Mouse (Mus musculus): ENCODE measurements around the gene Lamtor2.

The Lamtor2 gene

DNA sequence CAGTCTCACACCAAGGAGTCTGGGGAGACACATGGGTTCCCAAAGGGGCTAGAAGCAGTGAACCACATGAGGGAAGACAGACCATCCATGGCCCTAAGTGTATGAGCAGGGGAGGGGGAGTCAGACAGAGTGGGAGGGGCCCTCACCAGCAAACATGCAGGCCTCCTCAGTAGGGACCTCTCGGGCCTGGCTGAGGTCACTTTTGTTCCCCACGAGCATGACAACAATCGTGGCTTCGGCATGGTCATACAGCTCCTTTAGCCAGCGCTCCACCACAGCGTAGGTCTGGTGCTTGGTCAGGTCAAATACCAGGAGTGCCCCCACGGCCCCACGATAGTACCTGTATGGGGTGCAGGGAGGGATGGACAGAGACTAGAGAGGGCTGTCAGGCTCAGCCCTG lies 9.7 kb downstream of the Lamtor2 start:
- in situ Hi-C loops (cut with MboI, MseI), result no loop called here

DNA sequence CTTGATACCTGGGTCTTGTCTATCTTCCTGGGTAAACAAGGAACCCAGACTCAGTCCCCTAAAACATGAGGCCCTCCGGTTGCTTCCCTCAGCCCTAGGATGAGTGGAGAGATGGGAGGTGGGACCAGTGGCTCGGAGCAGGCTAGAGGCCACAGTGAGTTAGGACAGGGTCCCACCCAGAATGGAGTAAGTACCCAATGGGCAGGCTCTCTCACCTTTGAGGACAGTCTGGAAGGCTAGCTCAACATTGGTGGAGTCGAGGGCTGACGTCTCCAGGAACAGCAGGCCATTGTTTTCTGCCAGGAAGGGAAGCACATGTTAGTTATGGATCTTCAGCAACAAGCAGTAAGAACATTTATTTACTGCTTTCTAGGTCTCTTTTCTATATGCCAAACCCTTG lies 10.4 kb downstream of the Lamtor2 start:
- in situ Hi-C loops (cut with MboI, MseI), result no loop called here

DNA sequence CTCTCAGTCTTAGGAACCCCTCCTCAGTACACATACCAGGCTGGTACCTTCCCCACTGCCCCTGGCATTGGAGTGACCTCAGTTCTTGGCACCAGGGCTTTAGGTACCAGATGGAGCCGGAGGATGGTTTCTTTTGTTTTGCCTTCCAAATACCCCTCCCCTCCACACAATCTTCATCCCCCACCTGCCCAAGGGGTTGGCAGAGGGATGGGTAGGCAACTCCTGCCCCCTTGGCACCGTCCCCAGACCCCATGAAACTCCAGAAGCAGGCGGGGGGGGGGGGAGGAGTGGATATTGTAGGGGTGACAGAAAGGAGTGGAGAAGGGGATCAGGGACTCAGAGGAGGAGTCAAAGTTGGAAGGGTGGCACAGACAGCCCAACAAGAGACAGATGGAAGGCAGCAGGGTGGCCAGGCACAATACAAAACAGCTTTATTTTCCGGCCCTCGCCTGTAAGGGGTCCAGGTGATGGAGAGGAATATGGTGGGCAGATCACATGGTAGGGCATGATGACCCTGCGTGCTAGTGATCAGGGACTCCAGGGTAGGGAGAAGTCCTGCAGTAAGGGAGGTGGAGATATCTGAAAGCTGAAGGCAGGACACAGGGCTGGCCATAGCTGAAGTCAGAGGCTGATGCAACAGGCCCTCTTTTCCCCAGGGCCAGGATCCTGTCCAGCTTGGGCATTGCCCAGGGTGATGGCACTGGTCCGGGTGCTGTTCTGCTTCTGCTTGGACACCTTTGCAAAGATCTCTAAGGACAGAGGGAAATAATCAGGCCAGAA lies 11.1 kb downstream of the Lamtor2 start:
- in situ Hi-C loops (cut with MboI, MseI), result no loop called here

DNA sequence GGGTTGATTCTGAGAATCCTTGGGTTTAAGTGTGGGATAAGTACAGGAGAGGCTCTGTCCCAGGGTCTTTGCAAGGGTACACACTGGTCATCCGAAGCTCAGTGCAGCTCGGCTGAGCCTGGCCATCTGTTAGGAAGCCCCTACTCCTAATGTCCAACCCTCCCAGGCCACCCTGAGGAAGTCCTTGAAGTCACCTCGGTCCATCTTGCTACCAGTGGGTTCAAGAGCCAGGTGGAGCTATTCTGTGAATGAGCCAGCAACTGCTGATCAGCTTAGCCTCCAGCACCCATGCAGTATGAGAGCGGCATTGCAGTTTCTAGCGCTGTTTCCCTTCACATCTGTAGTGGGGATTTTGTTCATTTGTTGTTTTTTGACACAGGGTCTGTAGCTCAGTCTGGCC lies 12.8 kb downstream of the Lamtor2 start:
- in situ Hi-C loops (cut with MboI, MseI), result no loop called here

DNA sequence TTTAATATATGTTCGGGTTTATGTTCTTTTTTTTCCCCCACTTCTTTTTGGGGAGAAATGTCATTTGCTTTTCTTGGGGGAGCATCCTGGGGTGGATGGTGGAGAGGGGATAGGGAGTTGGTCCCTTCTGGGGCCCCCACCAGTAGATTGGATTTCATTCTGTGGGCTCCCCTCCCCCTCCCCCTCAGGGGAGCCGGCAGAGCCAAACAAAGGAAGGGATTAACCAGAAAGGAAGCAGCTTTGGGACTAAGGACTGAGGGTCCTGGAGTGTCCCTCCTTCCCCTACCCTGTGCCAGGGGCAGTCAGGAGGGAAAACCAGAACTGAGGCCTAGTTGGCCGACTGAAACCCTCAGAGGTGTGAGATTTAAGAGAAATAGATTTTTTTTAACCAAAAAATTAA lies 13.5 kb downstream of the Lamtor2 start:
- in situ Hi-C loops (cut with MboI, MseI), result no loop called here

DNA sequence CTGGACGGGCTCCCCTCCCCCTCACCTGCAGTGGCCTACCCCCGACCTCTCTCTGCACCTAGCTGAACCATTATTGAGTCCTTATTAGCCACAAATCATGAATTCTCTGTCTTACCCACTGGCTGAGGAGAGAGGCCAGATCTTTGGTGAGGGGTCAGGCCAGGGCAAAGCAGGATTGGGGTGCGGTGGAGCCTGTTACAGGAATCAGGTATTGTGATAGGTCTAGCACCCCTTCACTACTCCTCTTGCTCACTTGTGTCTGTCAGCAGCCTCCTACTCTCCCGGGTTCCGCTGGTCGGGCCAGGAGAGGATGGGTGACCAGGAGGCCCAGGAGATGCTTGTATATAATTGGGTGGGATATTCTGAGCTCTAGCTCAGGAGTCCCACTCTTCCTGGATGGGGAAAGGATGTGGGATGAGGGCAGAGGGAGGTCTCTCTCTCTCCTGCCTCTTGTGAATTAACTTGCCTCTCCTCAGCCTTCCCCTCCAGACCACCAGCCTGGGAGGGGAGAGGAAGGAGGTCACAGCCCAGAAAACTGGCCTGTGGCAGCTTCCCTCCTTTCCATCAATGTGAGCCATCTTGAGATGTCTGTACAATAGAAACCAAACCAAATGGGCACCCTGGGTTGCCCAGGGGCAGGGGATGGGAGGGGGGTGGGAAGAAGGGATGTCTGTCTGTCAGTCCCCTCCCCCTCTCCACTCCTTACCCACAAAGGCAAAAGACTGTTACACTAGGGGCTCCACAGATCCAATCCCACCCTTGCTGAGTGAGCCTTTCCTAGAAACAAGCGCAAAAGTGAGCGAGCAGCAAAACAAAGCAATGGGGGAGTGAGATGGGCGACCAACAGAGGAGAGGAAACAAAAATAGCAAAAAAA lies 14.4 kb downstream of the Lamtor2 start:
- in situ Hi-C loops (cut with MboI, MseI), result no loop called here

DNA sequence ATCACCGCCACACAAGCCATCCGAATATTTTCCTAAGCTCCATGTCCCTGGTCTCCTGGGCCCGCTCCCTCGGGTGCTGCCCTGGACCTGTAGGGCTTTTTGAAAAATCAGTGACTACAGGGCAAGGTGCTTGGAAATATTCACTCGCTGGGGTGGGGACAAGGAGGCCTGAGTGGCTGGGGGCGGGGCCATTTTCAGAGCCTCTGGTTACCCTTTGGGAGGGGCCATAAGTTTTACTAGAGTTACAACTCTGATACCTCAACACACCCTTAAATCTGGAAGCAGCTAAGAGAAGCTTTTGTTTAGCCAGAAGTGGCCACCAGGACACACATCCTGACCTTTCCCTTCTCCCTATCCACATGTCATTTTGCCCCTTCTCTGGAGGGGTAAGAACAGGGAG lies 15.7 kb downstream of the Lamtor2 start:
- in situ Hi-C loops (cut with MboI, MseI), result no loop called here

DNA sequence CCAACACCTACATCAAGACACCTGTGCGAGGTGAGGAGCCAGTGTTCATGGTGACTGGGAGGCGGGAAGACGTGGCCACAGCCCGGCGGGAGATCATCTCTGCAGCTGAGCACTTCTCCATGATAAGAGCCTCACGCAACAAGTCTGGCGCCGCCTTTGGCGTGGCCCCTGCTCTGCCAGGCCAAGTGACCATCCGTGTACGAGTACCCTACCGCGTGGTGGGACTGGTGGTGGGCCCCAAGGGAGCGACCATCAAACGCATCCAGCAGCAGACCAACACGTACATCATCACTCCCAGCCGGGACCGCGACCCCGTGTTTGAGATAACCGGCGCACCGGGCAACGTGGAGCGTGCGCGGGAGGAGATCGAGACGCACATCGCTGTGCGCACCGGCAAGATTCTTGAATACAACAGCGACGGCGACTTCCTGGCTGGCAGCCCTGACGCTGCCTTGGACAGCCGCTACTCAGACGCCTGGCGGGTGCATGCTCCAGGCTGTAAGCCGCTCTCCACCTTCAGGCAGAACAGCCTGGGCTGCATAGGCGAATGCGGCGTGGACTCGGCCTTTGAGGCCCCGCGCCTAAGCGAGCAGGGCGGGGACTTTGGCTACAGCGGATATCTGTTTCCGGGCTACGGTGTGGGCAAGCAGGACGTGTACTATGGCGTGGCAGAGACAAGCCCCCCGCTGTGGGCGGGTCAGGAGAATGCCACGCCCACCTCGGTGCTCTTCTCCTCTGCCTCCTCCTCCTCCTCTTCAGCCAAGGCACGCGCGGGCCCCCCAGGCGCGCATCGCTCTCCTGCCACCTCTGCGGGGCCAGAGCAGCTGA lies 16.6 kb downstream of the Lamtor2 start:
- in situ Hi-C loops (cut with MboI, MseI), result no loop called here

DNA sequence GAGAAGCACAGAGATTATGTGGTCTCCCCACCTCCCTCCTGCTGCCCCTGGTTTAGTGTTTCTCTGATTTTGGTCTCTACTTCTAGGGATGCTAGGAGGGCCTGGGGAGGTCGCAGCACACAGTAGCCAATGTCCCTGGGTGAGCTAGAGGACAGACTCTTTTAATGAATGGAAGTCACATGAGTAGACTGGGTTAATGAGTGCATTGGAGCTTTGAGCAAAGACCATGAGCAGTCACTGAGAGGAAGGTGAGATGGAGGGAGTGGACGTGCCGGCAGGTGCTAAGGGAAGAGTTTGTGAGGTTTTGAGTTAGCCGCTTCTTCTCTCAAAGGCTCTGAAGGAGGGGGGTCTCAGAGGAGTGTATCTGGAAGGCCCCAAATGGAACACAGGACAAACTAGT lies 17.3 kb downstream of the Lamtor2 start:
- in situ Hi-C loops (cut with MboI, MseI), result no loop called here

DNA sequence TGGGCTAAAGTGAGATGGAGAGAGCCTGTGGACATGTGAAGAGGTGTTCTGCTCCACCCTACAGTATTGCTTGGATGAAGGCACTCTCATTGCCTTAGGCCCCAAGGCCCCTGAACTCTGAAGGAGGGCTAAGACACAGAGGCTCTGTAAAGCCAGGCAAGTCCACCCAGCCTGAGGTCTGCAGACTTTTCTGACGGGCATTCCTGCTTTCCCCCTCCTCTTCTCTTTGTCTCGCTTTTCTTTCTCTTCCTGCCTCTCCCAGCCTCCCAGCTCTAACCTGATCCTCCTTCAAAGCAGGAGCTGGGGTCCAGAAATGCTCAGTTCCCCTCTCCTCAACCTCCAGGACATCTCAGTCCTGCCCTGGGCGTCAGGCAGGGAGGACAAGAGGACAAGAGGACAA lies 17.9 kb downstream of the Lamtor2 start:
- in situ Hi-C loops (cut with MboI, MseI), result no loop called here

DNA sequence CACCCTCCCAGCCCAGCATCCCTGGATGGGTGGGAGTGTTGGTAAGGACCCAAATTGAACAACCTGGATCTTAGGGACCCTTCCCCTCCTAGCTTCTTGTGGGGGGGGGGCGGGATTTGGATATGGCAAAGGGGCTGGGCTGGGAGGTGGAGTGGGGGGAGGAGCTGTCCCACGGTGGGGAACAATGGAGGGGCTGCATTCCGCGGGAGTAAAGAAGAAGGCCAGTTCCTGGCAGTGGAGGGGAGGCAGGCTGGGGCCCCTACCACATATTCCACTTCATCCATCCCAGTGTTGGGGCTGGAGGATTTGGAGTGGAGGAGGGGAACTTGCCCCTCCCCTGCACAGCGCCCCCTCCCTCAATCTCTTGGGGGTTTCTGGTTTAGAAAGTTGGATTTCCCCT lies 19.2 kb downstream of the Lamtor2 start:
- in situ Hi-C loops (cut with MboI, MseI), result no loop called here

DNA sequence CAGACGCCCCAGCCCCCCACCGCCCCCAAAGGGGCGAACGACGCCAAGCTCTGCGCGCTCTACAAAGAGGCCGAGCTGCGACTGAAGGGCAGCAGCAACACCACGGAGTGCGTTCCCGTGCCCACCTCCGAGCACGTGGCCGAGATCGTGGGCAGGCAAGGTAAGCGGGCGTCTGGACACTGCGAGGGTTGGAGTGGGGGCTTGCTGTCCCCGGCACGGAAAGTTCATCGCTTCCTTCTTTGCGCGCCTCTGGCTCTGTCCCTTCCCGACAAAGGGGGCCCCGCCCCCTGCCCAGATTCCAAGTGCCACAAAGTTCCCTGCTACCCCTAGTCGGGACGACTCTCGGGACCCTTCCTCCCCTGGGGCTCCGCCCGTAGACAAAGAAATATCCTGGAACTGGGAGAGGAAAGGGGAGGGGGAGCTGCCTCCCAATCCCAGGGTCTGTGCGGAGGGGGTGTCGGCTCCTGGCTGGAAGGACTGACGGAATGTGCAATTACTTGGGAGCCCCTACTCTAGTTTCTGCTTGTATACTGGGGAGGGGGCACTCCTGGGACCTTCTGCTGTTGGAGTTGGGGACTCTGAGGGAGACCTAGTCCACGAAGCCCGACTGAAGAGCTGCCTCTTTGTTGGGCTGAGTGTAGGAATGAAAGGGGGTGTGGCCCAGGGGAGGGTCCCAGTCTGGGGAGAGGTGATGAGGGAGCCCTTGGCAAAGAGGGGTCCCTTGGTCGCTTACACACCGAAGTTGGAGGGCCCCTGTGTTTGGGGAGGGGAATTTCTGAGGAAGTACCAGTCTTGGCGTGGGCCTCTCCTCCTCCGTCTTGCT lies 20.0 kb downstream of the Lamtor2 start:
- in situ Hi-C loops (cut with MboI, MseI), result no loop called here

DNA sequence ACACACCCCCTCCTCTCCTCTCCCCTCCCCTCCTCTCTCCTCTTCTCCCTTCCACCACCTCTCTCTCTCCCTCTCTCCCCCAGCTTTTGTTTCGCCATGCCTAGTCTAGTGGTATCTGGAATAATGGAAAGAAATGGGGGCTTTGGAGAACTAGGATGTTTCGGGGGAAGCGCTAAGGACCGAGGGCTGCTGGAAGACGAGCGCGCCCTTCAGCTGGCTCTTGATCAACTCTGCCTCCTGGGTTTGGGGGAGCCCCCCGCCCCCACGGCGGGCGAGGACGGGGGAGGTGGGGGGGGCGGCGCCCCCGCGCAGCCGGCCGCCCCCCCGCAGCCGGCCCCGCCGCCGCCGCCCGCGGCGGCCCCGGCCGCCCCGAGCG lies 20.6 kb downstream of the Lamtor2 start, which contains the start of gene Mex3a:
Gene Mex3a, plus strand, starts transcription at position 97 of the 376 bp plus-strand sequence.
- in situ Hi-C loops (cut with MboI, MseI), result no loop called here

DNA sequence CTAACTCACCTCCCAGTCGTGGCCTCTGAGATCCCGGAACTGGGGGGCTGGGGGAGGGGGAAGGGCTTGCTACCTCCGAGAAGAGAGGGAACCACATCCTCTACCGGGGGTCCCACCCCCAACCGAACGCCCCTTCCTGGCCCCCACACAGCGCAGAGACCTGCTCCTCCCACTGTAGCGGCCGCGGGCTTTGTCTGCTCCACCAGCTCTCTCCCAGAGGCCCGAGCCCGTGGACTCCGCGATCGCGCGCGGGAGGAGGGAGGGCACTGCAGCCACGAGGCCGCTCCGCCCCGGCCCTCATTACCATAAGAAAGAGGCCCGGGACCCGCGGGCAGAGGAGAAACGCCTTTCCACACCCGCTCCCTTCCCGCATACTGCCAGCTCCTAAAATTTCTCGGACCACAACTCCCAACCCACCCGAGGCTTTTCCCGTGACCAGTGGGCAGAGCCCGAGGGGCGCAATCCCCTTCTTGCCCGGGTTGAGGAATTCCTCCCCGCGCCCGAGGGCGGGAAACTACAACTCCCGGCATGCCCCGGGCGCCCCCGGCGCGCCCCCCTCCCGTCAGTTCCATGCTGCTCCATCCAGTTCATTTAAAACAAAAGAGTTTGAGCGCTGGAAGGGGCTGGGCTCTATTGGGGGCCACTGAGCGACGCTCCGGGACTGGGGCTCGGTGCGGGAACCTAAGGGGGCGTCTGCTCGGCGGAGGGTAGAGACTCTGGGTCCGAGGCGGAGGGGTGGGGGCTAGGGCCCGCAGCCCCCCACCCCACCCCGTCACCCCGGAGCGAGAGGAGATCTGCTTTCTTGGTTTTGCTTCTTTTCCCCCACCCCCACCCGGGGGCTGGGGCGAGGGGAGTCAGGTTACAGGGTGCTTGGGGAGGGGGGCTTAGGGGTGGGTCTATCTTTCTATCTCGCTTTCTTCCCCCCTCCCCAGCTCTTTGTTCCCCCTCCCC lies 21.3 kb downstream of the Lamtor2 start:
- in situ Hi-C loops (cut with MboI, MseI), result no loop called here

DNA sequence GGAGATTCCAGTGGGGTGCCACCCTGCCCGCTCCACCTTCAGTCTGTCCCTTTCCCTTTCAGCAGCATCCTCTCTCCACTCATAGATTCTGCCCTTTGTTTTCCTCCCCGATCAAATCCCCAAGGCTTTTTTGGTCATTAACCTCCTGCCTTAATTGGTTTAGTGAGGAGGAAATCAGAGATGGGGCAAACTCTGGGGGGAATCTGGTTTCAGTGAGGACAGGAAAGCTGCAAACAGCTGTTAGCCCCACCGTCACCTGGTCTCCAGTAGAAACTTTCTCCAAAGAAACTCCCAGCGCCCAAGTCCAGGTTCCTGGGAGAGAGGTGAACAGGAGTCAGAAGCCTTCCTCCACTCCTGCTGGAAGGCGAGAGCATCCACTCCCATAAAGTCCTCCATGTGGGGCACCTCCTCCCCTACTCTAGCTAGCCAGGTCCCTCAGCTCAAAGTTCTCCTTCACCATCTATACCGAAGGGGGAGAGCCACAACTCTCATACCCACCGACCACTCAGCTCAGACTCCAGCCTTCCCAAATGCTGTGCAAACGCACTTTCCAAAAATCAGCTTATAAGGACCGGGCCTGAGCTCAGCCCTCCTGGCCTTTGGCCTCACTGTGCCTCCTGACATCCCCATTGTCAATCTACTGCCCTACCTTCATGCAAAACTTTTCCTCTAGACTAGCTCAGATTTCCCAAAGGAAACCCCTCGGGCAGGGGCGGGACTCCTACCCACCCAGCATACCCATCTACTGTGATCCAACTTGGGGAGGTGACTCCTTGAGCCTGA lies 22.6 kb downstream of the Lamtor2 start:
- in situ Hi-C loops (cut with MboI, MseI), result no loop called here

DNA sequence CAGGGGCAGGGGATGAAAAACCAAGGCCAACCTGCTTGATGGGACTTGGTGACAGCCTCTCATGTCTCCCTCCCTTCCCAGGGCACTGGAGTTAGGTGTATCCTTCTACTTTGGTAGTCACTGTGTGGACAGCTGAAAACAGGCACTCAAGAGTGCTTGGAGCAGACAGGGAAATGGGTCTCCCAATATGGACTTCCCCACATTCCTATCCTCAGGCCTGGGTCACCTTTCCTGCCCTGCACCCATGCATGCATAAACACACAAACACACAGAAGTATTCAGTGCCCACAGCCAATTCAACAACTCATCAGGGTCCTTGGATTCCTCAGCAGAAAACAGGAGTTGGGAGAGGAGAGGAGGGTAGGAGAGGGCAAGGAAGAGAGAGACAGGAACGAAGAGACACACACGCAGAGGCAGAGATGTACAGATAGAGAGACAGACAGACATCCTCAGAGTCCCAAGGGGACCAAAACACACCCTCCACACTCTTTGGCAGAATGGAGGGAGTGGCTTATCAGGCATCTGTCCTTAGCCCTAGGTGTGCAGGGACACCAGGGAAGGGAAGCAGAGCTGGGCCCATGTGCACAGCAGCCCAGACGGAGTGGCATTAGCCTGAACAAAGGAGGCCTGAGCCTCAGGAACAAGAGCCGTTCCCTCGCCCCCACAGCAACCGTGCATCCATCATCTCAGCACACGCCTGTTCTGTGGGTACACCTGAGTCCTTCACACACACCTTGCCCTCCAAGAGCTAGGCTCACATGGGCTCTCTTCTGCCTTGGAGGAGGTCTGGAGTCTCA lies 23.5 kb downstream of the Lamtor2 start:
- in situ Hi-C loops (cut with MboI, MseI), result no loop called here

DNA sequence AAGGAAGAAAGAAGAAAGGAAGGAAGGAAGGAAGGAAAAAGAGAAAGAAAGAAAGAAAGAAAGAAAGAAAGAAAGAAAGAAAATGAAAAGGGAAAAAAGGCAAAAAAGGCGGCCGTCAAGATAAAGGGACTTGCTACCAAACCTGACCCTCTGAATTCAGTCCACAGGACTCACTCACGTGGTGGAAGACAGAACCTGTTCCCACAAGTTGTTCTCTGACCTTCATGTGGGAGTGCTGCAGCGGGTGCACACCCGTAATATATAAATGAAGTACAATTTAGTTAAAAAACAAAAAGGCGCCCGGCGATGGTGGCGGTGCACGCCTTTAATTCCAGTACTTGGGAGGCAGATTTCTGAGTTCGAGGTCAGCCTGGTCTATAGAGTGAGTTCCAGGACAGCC lies 24.2 kb downstream of the Lamtor2 start:
- in situ Hi-C loops (cut with MboI, MseI), result no loop called here

DNA sequence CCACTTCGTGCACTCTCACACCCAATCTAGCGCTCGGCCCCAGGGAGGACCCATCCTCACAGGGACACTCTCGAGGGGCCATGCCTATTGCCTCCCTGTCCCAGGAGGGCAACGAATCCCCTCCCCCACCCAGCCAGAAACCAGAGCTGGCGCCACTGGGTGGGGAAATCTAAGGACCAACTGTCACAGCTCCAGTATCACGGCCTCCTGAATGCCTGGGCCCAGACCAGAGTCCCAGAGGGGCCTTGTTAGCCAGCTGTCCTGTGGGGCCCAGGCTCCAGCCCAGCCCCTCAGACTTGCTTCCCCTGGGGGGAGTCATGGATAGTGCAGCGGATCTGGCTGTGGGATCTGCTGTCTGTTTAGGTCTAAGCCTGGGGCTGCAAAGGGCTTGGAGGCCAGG lies 25.3 kb downstream of the Lamtor2 start:
- in situ Hi-C loops (cut with MboI, MseI), result no loop called here
